Mouse (Mus musculus) myocyte (in vitro differentiated cells): Measurements from ENCODE around the gene Gm20388.

Experiments
- CEBPB ChIP-seq: IDR thresholded peaks from 2 replicates; pipeline ENCODE4 v1.6.1; 2011; ENCODE audit warnings: mild to moderate bottlenecking, moderate library complexity; ENCODE audit not compliant: poor library complexity, insufficient read depth, severe bottlenecking
- E2F4 ChIP-seq: IDR thresholded peaks from one replicate; pipeline ENCODE4 v1.6.1; 2011; ENCODE audit warnings: mild to moderate bottlenecking, control low read depth, moderate library complexity; ENCODE audit not compliant: insufficient read depth
- MAX ChIP-seq: IDR thresholded peaks from one replicate; pipeline ENCODE4 v1.6.1; 2011; ENCODE audit warnings: low read depth, mild to moderate bottlenecking, control low read depth
- MYOD1 ChIP-seq, 3 experiments: IDR thresholded peaks; one replicate each; pipeline ENCODE4 v1.6.1; 2011; ENCODE audit warnings: control low read depth in 2 of 3, low read depth in 2 of 3, mild to moderate bottlenecking in 2 of 3, moderate library complexity in 1 of 3; ENCODE audit not compliant: insufficient read length in 2 of 3, control insufficient read depth in 1 of 3
- POLR2A ChIP-seq: IDR thresholded peaks from one replicate; pipeline ENCODE4 v1.6.1; 2011; ENCODE audit warnings: low read depth, mild to moderate bottlenecking, control low read depth, moderate library complexity; ENCODE audit not compliant: insufficient read length
- POLR2AphosphoS2 ChIP-seq: IDR thresholded peaks from one replicate; pipeline ENCODE4 v1.6.1; 2011; ENCODE audit warnings: low read depth, control low read depth; ENCODE audit not compliant: insufficient read length
- TCF12 ChIP-seq: IDR thresholded peaks from one replicate; pipeline ENCODE4 v1.6.1; 2011; ENCODE audit warnings: mild to moderate bottlenecking, control low read depth; ENCODE audit not compliant: poor library complexity, insufficient read depth, severe bottlenecking
- USF1 ChIP-seq: IDR thresholded peaks from one replicate; pipeline ENCODE4 v1.6.1; 2011; ENCODE audit warnings: low read depth, mild to moderate bottlenecking, control low read depth, moderate library complexity

GRCm38 (mm10) chr8:121770845-121771752 lies 1860.5 kb downstream of the Gm20388 start:
- TF ChIP-seq POLR2A (no peak), USF1 (no peak), CEBPB (no peak), E2F4 (no peak), POLR2AphosphoS2 (no peak), TCF12 (no peak), MYOD1 (IDR thresholded peaks at IDR 0.05; ENCODE audit: control insufficient read depth in 1 of 3, insufficient read length in 2 of 3, low read depth in 2 of 3) (no peak), MAX (no peak)
